Mouse (Mus musculus) mesoderm, embryonic 11.5 days (tissue): ENCODE results near the gene Gpr137c.

Source experiments
- DNase-seq: peaks from one replicate; pipeline ENCODE4 v3.0.0-alpha.2; 2012; ENCODE audit warnings: low read depth, low spot score

Gpr137c gene

GRCm38 (mm10) chr14:45219281-45220089 is at the start of gene Gpr137c:
Gene Gpr137c, plus strand, starts transcription at chr14:45219717.
- peak; percentile 99 for DNase-seq

- DNase-seq = no peak
Measured at GRCm38 (mm10) chr14:45172260-45172659, 47.3 kb upstream of the Gpr137c start.

- DNase-seq = no peak
Measured at GRCm38 (mm10) chr14:45175012-45175740, 44.3 kb upstream of the Gpr137c start.

GRCm38 (mm10) chr14:45179186-45179585 is 40.3 kb upstream of the Gpr137c start:
- no peak for DNase-seq

- DNase-seq = no peak
Measured at GRCm38 (mm10) chr14:45179606-45180005, 39.9 kb upstream of the Gpr137c start.

- DNase-seq = no peak
Measured at GRCm38 (mm10) chr14:45181611-45182010, 37.9 kb upstream of the Gpr137c start.

- no peak for DNase-seq
Measured at GRCm38 (mm10) chr14:45190999-45191398, 28.5 kb upstream of the Gpr137c start.

GRCm38 (mm10) chr14:45200607-45201006 is 18.9 kb upstream of the Gpr137c start:
- DNase-seq = no peak

- no peak for DNase-seq
Measured at GRCm38 (mm10) chr14:45210683-45211082, 8.8 kb upstream of the Gpr137c start.

GRCm38 (mm10) chr14:45211431-45211830 is 8.1 kb upstream of the Gpr137c start:
- DNase-seq = no peak

GRCm38 (mm10) chr14:45216711-45217340 is 2.7 kb upstream of the Gpr137c start:
- DNase-seq = no peak

- no peak for DNase-seq
Measured at GRCm38 (mm10) chr14:45217693-45218092, 1.8 kb upstream of the Gpr137c start.

- peak; percentile 87 for DNase-seq
Measured at GRCm38 (mm10) chr14:45220090-45220956, 806 bp downstream of the Gpr137c start, which contains the start of gene Txndc16. Gene Txndc16, minus strand, starts transcription at chr14:45220328.

GRCm38 (mm10) chr14:45220957-45221630 is 1.6 kb downstream of the Gpr137c start:
- no peak for DNase-seq

GRCm38 (mm10) chr14:45239042-45239441 is 19.5 kb downstream of the Gpr137c start:
- DNase-seq = no peak

GRCm38 (mm10) chr14:45241613-45242012 is 22.1 kb downstream of the Gpr137c start:
- peak; percentile 4 for DNase-seq

GRCm38 (mm10) chr14:45251548-45252076 is 32.1 kb downstream of the Gpr137c start:
- no peak for DNase-seq

- DNase-seq = no peak
Measured at GRCm38 (mm10) chr14:45263831-45264592, 44.5 kb downstream of the Gpr137c start.

- no peak for DNase-seq
Measured at GRCm38 (mm10) chr14:45275816-45276215, 56.3 kb downstream of the Gpr137c start.

GRCm38 (mm10) chr14:45282066-45282465 is 62.5 kb downstream of the Gpr137c start:
- DNase-seq = no peak
